Mouse (Mus musculus): ENCODE data around the gene Usp29. TPM values are rescaled to one million over a fixed set of nuclear protein-coding genes. Genes with fewer than 3 reads are reported as not detected.
A peak's percentile ranks its signal among the peaks of the same experiment; 100 is the strongest.
"Not testable (repeated sequence)": the region's sequence is repeated elsewhere in the genome, so short reads cannot be mapped to it uniquely, and the experiment has no call there.

Usp29 gene
- polyA plus RNA-seq, 1 experiment from 2014 or later = 9.6 TPM

DNA sequence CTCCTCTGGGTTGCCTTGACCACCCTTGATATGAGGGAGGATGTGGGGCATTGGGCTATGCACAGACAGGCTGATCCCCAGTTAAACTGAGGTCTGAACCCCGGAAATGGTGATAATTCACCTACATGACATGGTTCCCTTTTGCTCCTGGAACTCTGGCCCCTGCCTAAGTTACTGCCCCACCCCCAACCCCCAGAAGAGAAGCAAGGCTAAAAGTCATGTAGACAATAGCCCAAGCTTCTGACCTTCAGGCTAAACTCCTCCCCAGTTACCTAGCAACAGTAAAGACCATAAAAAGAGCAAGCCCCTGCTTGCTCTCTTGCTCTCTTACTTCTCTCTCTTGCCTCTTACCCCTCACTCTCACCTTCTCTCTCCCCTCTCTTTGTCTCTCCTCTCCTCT is 243.2 kb downstream of the Usp29 start:
- ATAC-seq (ENCODE audit: insufficient number of reproducible peaks, low FRiP score, low TSS enrichment, low read depth) = no peak
- H3K4me1 ChIP-seq = no peaks in the 10 kb centered on the region
- 85% methylated on average over 1 of the region's 1 CpGs for WGBS
- H3K36me3 ChIP-seq = no peaks in the 10 kb centered on the region
- no peak overlapping the region for H3K27ac ChIP-seq
- no peak overlapping the region for H3K9ac ChIP-seq
- no peaks in the 10 kb centered on the region for H3K27me3 ChIP-seq
- no peak overlapping the region for H3K4me3 ChIP-seq
- H3K9me3 ChIP-seq = no peaks in the 10 kb centered on the region
- H3K4me2 ChIP-seq = no peak overlapping the region

- 90% methylated on average over 19 of the region's 19 CpGs for WGBS
- no peak for ATAC-seq (ENCODE audit: insufficient number of reproducible peaks, low FRiP score, low TSS enrichment, low read depth)
- Histone ChIP-seq H3K4me1 (no peaks in the 10 kb centered on the region), H3K4me2 (no peak overlapping the region), H3K9ac (no peak overlapping the region), H3K9me3 (no peaks in the 10 kb centered on the region), H3K4me3 (no peak overlapping the region), H3K27me3 (no peaks in the 10 kb centered on the region), H3K36me3 (no peaks in the 10 kb centered on the region), H3K27ac (no peak overlapping the region)
Observed at GRCm38 (mm10) chr7:6976890-6977289, 246.5 kb downstream of the Usp29 start.

DNA sequence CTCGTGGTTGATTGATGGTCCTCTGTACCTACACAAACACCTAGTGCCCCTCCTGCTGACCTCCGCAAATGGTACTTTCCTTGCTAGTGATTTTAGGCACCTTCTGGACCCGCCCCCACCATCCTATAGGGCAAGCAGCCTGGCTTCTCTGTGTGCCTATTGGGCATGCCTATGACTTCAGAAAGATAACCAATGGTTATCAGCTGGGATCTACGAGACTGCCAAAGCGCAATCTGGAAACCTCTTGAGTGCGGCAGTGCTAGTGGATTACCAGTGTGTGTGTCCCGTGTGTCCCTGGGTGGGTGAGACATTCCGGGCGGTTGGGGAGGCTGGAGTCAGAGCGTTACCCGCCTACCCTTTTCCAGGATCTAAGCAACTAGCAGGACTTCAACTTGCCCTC is 264.9 kb downstream of the Usp29 start, which contains the start of gene Aurkc:
TSS of gene Aurkc (plus strand) at position 50 of the 400 bp plus-strand sequence.
- not testable (repeated sequence) for H3K27ac ChIP-seq; ATAC-seq (ENCODE audit: insufficient number of reproducible peaks, low FRiP score, low TSS enrichment, low read depth)
- 80% methylated on average over 11 of the region's 11 CpGs for WGBS

GRCm38 (mm10) chr7:6998914-6999313 is 268.5 kb downstream of the Usp29 start:
- WGBS = 53% methylated on average over 3 of the region's 3 CpGs
- H3K4me2 ChIP-seq; H3K4me1 ChIP-seq; H3K4me3 ChIP-seq; H3K27me3 ChIP-seq; H3K27ac ChIP-seq; H3K9ac ChIP-seq; H3K9me3 ChIP-seq; H3K36me3 ChIP-seq; ATAC-seq (ENCODE audit: insufficient number of reproducible peaks, low FRiP score, low TSS enrichment, low read depth): not testable (repeated sequence)

More for the DNA sequence above, 264.9 kb downstream of the Usp29 start, which contains the start of gene Aurkc:
- H3K9me3 ChIP-seq, H3K4me2 ChIP-seq, H3K9ac ChIP-seq, H3K4me1 ChIP-seq, H3K36me3 ChIP-seq, H3K4me3 ChIP-seq, H3K27me3 ChIP-seq: not testable (repeated sequence)

DNA sequence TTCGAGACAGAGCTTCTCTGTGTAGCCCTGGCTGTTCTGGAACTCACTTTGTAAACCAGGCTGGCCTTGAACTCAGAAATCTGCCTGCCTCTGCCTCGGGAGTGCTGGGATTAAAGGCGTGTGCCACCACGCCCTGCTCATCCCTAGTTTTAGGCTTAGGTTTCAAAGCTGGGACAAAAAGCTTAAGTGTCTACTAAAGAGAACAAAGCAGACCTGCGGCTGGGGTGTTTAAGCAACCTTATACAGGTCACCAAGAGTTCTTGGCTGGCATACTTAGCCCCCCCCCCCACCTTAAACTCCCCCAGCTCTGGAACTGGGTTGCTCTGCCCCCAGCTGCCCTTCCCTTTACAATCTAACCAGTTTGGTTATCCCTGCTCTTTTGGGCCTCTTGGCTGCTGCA is 275.1 kb downstream of the Usp29 start:
- not testable (repeated sequence) for ATAC-seq (ENCODE audit: insufficient number of reproducible peaks, low FRiP score, low TSS enrichment, low read depth); H3K4me3 ChIP-seq; H3K27ac ChIP-seq; H3K9ac ChIP-seq; H3K4me2 ChIP-seq; H3K4me1 ChIP-seq; H3K36me3 ChIP-seq; H3K9me3 ChIP-seq; H3K27me3 ChIP-seq
- WGBS = 68% methylated on average over 5 of the region's 5 CpGs

MicroRNA genes within 50 kb of the gene (microRNA counts, 519-probe panel; counts per million panel counts)
- not detected for microRNA mmu-miR-3099

Small RNA genes within 50 kb of the gene (microRNA-seq; reads per million reads assigned to microRNA genes)
- gene Mir3099 = 33.3 reads per million, percentile 36 among the genes with 10 or more reads in this experiment

Other genes starting within 250 kb of the Usp29 start
- not detected in 2 replicates for gene Olfr5, start 243.6 kb upstream of the Usp29 start, polyA plus RNA-seq (2015; fragmentation: Nextera tagmentation; extraction: Ambion mirVana)
- not detected in 2 replicates for gene Olfr1347, start 230.8 kb upstream of the Usp29 start, polyA plus RNA-seq (2015; fragmentation: Nextera tagmentation; extraction: Ambion mirVana)
- not detected in 2 replicates for gene Olfr1348, start 221.8 kb upstream of the Usp29 start, polyA plus RNA-seq (2015; fragmentation: Nextera tagmentation; extraction: Ambion mirVana)
- not detected in 2 replicates for gene Olfr1349, start 207.6 kb upstream of the Usp29 start, polyA plus RNA-seq (2015; fragmentation: Nextera tagmentation; extraction: Ambion mirVana)
- not detected in 2 replicates for gene Olfr1350, start 165.7 kb upstream of the Usp29 start, polyA plus RNA-seq (2015; fragmentation: Nextera tagmentation; extraction: Ambion mirVana)
- 8.6 and 13.6 TPM in 2 replicates for gene Zim1, start 34.1 kb upstream of the Usp29 start, polyA plus RNA-seq (2015; fragmentation: Nextera tagmentation; extraction: Ambion mirVana)
- gene Peg3, start 147 bp upstream of the Usp29 start, polyA plus RNA-seq (2015; fragmentation: Nextera tagmentation; extraction: Ambion mirVana) = 213 and 261 TPM in 2 replicates